Mouse (Mus musculus) stomach, embryonic 15.5 days (tissue): Measurements from ENCODE around the gene Atp4b. TPM values are rescaled to one million over a fixed set of nuclear protein-coding genes. Genes with fewer than 3 reads are reported as not detected.

ENCODE experiments used
- ATAC-seq: fragments of 200-750 bp; cut with Nextera tagmentation; 2 replicates; pipeline ENCODE4 v1.8.0; 2017; ENCODE audit warnings: low read depth, moderate number of reproducible peaks, moderate TSS enrichment; ENCODE audit not compliant: insufficient read depth, low FRiP score
- H3K27ac ChIP-seq: fragments of 300-500 bp; sonication (generic); 2 replicates; pipeline ENCODE4 v1.5.1; 2015; ENCODE audit warnings: mild to moderate bottlenecking, inconsistent platforms
- H3K27me3 ChIP-seq: fragments of 300-500 bp; sonication (generic); replicated peaks from 2 replicates; pipeline ENCODE4 v1.6.1; 2015; ENCODE audit warnings: inconsistent platforms
- H3K36me3 ChIP-seq: fragments of 300-500 bp; sonication (generic); 2 replicates; pipeline ENCODE4 v1.6.1; 2015; ENCODE audit warnings: inconsistent platforms
- H3K4me1 ChIP-seq: fragments of 300-500 bp; sonication (generic); 2 replicates; pipeline ENCODE4 v1.6.1; 2015; ENCODE audit warnings: inconsistent platforms
- H3K4me2 ChIP-seq: fragments of 300-500 bp; sonication (generic); 2 replicates; pipeline ENCODE4 v1.6.1; 2015; ENCODE audit warnings: mild to moderate bottlenecking, inconsistent platforms
- H3K4me3 ChIP-seq: fragments of 300-500 bp; sonication (generic); replicated peaks from 2 replicates; pipeline ENCODE4 v1.5.1; 2015; ENCODE audit warnings: inconsistent platforms
- H3K9ac ChIP-seq: fragments of 300-500 bp; sonication (generic); 2 replicates; pipeline ENCODE4 v1.6.1; 2015; ENCODE audit warnings: inconsistent platforms
- H3K9me3 ChIP-seq: fragments of 300-500 bp; sonication (generic); 2 replicates; pipeline ENCODE4 v1.6.1; 2016; ENCODE audit warnings: inconsistent platforms
- WGBS: fragments of 180-500 bp; shearing (Covaris S2); methylation state at CpG from one replicate; pipeline ENCODE4 v1.1.7; 2015; 5-methylcytosine and 5-hydroxymethylcytosine counted together
- polyA plus RNA-seq: library from polyadenylated mRNA; unstranded; fragments of >200 nt; fragmentation: Nextera tagmentation; extraction: Ambion mirVana; gene quantifications from 2 replicates; pipeline ENCODE4 v1.2.1, GENCODE M21; 2015

The Atp4b gene
- polyA plus RNA-seq, 1 experiment from 2014 or later = 25.5 TPM

DNA sequence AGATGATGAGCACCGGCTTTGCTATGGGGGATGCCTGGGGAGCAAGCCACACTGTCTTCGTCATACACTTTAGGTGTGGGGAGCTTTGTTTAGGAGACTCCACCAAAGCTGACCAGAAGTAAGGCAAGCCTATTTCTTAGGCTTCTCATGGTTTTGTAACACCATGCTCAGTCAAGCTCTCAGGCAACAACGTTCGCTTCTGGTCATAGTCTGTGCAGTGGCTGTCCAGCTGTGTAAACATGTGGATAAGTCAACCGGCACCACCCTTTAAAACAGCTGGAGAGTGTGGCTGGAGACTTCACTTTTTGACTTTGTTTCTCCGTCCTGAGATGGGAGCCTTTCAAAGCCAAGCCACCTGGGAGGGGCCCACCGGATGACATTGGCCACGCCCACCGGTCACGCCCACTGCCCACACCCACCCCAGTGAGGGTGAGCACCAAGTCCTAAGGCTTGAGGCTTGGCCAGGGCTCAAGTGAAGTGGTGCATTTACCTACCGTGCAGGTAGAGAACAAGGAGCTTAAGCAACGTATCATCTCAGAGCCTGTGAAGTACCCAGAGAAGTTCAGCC lies 17.3 kb upstream of the Atp4b start:
- H3K4me1 ChIP-seq = 0 out of 2 replicates have a peak, but pooled peaks cover 2% of the 10 kb centered on the region
- H3K9me3 ChIP-seq = no peaks in the 10 kb centered on the region
- H3K27me3 ChIP-seq = no peaks in the 10 kb centered on the region
- H3K4me2 ChIP-seq = no peak overlapping the region
- H3K27ac ChIP-seq = no peak overlapping the region
- 39% methylated on average over 12 of the region's 12 CpGs for WGBS
- no peaks in the 10 kb centered on the region for H3K36me3 ChIP-seq
- H3K4me3 ChIP-seq = no peak overlapping the region
- ATAC-seq = no peak
- no peak overlapping the region for H3K9ac ChIP-seq

DNA sequence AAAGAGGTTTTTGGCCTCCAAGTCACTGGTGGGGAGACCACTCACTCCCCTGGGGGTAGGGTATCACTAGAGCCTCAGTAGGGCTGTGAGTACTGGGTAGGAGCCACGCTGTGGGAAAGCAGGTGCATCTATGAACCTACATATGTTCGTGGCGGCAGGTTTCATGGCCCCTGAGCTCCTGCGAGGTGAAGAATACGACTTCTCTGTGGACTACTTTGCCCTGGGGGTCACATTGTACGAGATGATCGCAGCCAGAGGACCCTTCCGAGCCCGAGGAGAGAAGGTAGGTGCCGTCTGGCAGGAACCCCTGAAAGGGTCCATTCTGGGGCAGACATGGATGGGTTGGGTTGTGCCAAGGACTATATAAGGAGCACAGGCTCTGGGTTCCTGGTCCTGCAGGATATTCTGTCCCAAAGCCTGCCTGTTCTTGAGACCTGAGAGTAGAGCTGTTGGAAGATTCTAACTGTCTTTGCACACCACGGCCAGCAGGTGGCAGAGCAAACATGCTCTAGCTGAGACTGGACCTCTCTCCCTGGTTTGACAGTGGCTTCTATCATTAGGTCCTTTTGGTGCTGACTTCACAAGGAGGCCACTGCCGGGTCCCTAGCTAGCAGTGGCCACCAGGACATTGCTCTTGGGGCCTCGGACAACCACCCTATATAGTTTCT lies 16.4 kb upstream of the Atp4b start:
- H3K36me3 ChIP-seq = no peaks in the 10 kb centered on the region
- 58% methylated on average over 13 of the region's 13 CpGs for WGBS
- no peak overlapping the region for H3K9ac ChIP-seq
- H3K27ac ChIP-seq = no peak overlapping the region
- no peak overlapping the region for H3K4me2 ChIP-seq
- no peak overlapping the region for H3K4me3 ChIP-seq
- H3K9me3 ChIP-seq = no peaks in the 10 kb centered on the region
- ATAC-seq = no peak
- no peaks in the 10 kb centered on the region for H3K27me3 ChIP-seq
- H3K4me1 ChIP-seq = 0 out of 2 replicates have a peak, but pooled peaks cover 2% of the 10 kb centered on the region

DNA sequence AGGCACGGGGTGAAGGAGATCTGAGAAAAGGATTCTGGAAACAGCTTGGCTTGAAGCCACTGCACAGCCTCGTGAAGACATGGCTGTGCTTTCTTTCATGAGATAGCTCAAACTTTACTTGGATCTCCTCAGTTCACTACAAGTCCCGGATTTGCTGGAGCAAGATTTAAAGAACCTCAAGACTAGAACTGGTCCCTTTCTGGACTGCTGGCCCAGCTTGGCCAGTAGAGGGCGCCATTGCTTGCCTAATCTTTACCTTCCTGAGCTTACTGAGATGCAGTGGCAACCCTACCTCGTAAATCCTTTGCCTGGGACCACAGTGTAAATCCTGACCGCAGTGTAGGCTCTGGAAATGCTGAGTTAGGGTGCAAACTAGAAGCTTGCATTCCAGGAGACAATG lies 15.0 kb upstream of the Atp4b start:
- no peaks in the 10 kb centered on the region for H3K9me3 ChIP-seq
- no peak overlapping the region for H3K27ac ChIP-seq
- H3K4me3 ChIP-seq = no peak overlapping the region
- H3K4me1 ChIP-seq = 0 out of 2 replicates have a peak, but pooled peaks cover 2% of the 10 kb centered on the region
- WGBS = 31% methylated on average over 6 of the region's 6 CpGs
- H3K4me2 ChIP-seq = no peak overlapping the region
- no peaks in the 10 kb centered on the region for H3K36me3 ChIP-seq
- no peaks in the 10 kb centered on the region for H3K27me3 ChIP-seq
- no peak for ATAC-seq
- H3K9ac ChIP-seq = no peak overlapping the region

DNA sequence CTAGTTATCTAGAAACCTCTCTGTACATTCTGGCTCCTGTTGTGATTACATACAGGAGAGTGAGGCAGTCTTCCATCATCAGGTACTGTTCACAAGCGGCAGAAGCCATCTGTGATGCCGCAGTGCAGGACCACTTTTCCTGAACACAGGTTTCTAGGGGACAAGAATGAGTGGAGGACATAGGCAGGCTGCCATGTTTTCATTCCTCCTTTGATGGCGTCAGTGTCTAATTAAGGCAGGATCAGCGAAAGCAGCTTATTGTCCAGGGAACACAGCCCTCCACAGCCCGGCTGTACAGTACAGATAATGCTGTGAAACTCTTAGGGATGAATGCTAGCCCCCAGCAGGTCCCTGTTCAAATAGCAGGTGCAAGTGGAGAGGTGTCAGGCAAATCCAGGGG lies 9.4 kb upstream of the Atp4b start:
- Histone ChIP-seq H3K9me3 (no peaks in the 10 kb centered on the region), H3K27me3 (no peaks in the 10 kb centered on the region), H3K9ac (no peak overlapping the region), H3K4me1 (no peaks in the 10 kb centered on the region), H3K4me2 (no peak overlapping the region), H3K27ac (no peak overlapping the region), H3K36me3 (no peaks in the 10 kb centered on the region), H3K4me3 (no peak overlapping the region)
- no peak for ATAC-seq
- WGBS = 82% methylated on average over 5 of the region's 5 CpGs

DNA sequence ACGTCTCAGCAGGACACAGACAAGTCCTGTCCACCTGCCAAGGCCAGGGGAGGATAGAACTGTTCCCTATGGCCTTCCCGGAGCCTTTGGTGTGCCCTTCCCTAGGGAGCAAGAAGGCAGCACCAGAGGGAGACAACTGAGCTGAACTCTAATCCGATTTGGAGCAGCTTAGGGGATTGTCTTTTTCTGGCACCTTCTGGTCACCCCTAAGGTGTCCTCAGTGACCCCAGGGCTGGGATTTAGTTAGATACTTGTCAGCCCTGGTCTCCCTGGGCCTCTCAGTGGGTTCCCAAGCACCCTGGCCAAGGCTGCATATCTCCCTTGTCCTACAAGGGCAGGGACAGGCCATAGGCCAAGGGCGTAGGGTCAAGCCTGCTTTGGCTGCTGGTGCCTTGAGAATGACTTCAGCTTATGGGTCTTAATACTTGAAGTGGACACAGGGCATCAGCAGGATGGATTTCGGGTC lies 8.1 kb upstream of the Atp4b start, which contains the start of gene Grk1:
Gene Grk1, plus strand, starts transcription at position 416 of the 466 bp plus-strand sequence.
- no peaks in the 10 kb centered on the region for H3K9me3 ChIP-seq
- no peaks in the 10 kb centered on the region for H3K27me3 ChIP-seq
- H3K4me3 ChIP-seq = no peak within 1 kb of the TSS
- no peaks in the 10 kb centered on the region for H3K4me1 ChIP-seq
- 69% methylated on average over 5 of the region's 5 CpGs for WGBS
- no peak within 1 kb of the TSS for H3K4me2 ChIP-seq
- H3K27ac ChIP-seq = no peak within 1 kb of the TSS
- no peaks in the 10 kb centered on the region for H3K36me3 ChIP-seq
- ATAC-seq = no peak
- H3K9ac ChIP-seq = no peak within 1 kb of the TSS

DNA sequence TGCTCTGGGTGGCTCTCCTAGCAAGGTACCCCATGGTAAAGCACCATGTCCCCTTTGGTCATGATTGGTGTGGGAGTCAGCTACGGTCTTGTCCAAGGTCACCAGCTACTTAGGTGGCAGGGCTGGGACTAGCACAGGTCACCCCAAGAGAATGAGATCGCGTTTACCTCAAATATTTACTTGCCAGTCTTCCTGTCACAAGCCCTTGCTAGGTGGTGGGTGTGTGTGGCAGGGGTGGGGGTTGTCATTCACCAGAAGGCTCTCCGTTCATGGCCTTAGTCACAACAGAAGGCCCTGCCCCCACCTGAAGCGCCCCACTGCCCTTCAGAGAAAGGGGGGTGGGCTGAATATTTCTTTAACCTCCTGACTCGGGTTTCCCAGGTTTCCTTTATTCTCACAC lies 6.9 kb upstream of the Atp4b start:
- no peak overlapping the region for H3K9ac ChIP-seq
- H3K4me2 ChIP-seq = no peak overlapping the region
- H3K9me3 ChIP-seq = no peaks in the 10 kb centered on the region
- H3K27ac ChIP-seq = no peak overlapping the region
- H3K4me3 ChIP-seq = no peak overlapping the region
- H3K27me3 ChIP-seq = no peaks in the 10 kb centered on the region
- H3K4me1 ChIP-seq = no peaks in the 10 kb centered on the region
- H3K36me3 ChIP-seq = no peaks in the 10 kb centered on the region
- WGBS = 53% methylated on average over 6 of the region's 6 CpGs
- peak; percentile 75 for ATAC-seq

DNA sequence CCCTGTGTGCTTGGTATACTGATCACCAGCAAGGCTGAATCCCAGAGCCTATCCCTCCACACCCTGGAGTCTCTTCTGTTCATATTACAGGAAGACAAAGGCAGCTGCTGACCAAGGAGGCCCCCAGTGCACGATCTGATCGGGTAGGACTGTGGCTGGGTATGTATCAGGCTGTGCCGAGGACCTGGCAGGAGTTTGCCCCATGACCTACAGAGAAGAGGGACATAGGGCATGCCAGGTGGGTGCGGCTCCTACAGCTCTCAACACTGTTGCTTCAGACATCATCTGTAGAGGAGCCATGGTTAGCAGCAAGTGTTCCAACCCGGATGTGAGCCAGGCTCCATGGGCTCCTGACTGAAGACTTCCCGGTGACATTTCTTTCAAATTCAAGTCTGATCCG lies 2.8 kb downstream of the Atp4b start:
- no peak overlapping the region for H3K9ac ChIP-seq
- no peak overlapping the region for H3K27ac ChIP-seq
- no peaks in the 10 kb centered on the region for H3K36me3 ChIP-seq
- H3K9me3 ChIP-seq = no peaks in the 10 kb centered on the region
- H3K4me2 ChIP-seq = no peak overlapping the region
- H3K4me1 ChIP-seq = no peaks in the 10 kb centered on the region
- no peak for ATAC-seq
- H3K27me3 ChIP-seq = no peaks in the 10 kb centered on the region
- H3K4me3 ChIP-seq = no peak overlapping the region
- WGBS = 82% methylated on average over 7 of the region's 7 CpGs

DNA sequence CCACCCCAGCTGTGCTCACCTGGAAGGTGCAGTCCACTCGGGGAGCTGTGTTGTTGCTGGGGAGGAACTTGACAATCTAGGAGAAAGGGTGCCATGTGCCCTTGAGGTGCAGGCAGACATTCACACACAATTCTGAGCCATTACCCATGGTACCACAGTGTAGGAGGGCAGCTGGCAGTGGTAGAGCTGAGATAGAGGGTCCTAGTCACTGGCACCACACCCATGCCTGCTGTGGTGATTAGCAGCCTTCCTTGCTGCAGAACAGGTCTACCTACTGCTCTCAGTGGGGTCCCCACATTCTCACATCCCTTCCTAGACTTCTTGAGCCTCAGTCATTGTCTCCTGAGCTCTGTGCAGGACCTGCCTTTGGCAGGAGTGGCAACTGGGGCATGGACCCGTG lies 7.9 kb downstream of the Atp4b start:
- Histone ChIP-seq H3K9ac (no peak overlapping the region), H3K36me3 (no peaks in the 10 kb centered on the region), H3K27me3 (no peaks in the 10 kb centered on the region), H3K9me3 (no peaks in the 10 kb centered on the region), H3K4me2 (no peak overlapping the region), H3K4me1 (no peaks in the 10 kb centered on the region), H3K4me3 (no peak overlapping the region), H3K27ac (no peak overlapping the region)
- WGBS = 60% methylated on average over 2 of the region's 2 CpGs
- no peak for ATAC-seq

DNA sequence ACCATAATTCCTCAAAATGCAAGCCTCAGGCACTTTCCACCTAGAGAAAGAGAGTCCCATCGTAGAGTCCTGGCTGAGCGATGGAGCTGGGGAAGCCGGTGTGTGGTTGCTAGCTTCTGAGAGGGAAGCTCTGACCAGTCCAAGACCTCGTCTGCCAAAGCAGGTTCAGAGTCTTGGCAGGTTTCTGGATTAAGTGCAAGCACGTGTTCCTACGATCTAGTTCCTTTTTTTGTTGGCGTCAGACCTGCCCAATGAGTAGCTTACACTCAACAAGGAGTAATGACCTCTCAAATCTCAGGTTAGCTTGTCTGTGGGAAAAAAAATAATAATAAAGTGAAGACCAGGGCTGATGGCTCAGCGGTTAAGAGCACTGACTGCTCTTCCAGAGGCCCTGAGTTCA lies 8.9 kb downstream of the Atp4b start:
- Histone ChIP-seq H3K4me1 (no peaks in the 10 kb centered on the region), H3K9ac (no peak overlapping the region), H3K27me3 (no peaks in the 10 kb centered on the region), H3K4me3 (no peak overlapping the region), H3K36me3 (no peaks in the 10 kb centered on the region), H3K27ac (no peak overlapping the region), H3K4me2 (no peak overlapping the region), H3K9me3 (no peaks in the 10 kb centered on the region)
- 77% methylated on average over 8 of the region's 8 CpGs for WGBS
- ATAC-seq = no peak

DNA sequence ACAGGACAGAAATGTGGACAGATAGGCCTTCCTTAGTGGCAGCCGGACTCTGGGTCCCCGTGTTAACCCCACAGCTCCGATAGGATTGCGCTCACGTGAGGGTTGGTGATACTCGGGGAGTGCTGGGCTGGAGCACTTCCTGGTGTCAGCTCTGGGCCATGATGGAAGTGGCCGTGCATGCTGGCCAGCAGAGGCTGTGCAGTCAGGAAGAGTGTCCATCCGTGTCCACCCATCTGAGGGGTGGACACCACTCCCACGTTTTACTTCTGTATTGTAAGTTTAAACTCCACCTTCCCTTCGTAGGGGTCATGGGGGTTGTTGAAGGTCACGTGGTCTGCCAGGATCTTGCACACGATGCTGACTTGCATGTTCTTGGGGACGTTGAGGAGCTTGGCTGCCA lies 10.3 kb downstream of the Atp4b start:
- no peaks in the 10 kb centered on the region for H3K27me3 ChIP-seq
- no peaks in the 10 kb centered on the region for H3K4me1 ChIP-seq
- no peaks in the 10 kb centered on the region for H3K36me3 ChIP-seq
- H3K27ac ChIP-seq = no peak overlapping the region
- ATAC-seq = no peak
- H3K9me3 ChIP-seq = no peaks in the 10 kb centered on the region
- no peak overlapping the region for H3K4me2 ChIP-seq
- no peak overlapping the region for H3K4me3 ChIP-seq
- no peak overlapping the region for H3K9ac ChIP-seq
- 74% methylated on average over 13 of the region's 13 CpGs for WGBS

DNA sequence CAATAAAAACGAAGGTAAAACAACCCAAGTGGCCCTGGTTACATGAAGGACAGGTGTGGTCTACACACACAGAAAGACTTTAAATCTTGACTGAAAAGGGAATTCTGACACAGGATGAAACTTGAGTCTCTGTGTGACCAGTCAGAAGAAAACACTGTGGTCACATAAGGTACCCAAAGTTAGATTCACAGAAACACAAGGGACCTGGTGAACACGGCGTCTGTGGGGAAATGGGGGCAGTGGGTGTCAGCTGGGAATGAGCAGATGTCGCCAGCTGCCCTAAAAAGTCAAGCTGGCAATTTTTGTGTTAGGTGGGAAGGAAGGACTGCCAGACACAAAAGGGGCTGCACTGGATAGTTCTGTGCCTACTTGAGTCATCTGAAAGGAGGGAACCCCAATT lies 13.6 kb downstream of the Atp4b start:
- 86% methylated on average over 4 of the region's 4 CpGs for WGBS
- Histone ChIP-seq H3K27ac (no peak overlapping the region), H3K4me3 (no peak overlapping the region), H3K9ac (no peak overlapping the region), H3K9me3 (no peaks in the 10 kb centered on the region), H3K4me2 (no peak overlapping the region), H3K36me3 (peaks cover 13% of the 10 kb centered on the region), H3K27me3 (no peaks in the 10 kb centered on the region), H3K4me1 (no peaks in the 10 kb centered on the region)
- no peak for ATAC-seq

DNA sequence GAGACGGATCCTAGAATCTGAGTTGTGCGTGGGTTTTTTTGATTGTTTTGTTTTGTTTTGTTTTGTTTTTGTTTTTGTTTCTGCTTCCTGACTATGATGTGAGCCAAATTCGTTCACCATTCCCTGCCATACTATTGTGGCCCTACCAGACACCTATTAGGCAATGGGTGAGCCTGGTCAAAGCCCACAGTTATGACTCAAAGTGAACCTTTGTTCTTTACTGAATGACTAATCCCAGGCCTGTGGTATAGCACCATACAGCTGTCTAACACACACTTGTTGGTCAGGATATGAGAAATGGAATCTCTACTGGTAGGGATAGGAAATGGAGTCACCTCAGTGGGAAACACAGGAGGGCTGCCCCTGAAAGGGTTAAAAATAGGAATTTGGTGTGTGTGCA lies 14.1 kb downstream of the Atp4b start:
- Histone ChIP-seq H3K4me3 (no peak overlapping the region), H3K9me3 (no peaks in the 10 kb centered on the region), H3K9ac (no peak overlapping the region), H3K27ac (no peak overlapping the region), H3K27me3 (no peaks in the 10 kb centered on the region), H3K4me2 (no peak overlapping the region), H3K36me3 (peaks cover 13% of the 10 kb centered on the region), H3K4me1 (no peaks in the 10 kb centered on the region)
- ATAC-seq = no peak
- 87% methylated on average over 3 of the region's 3 CpGs for WGBS
